Mouse (Mus musculus): ENCODE results near the gene Mrgprh. TPM values are rescaled to one million over a fixed set of nuclear protein-coding genes. Genes with fewer than 3 reads are reported as not detected.

Mrgprh gene
- polyA plus RNA-seq, 1 experiment from 2014 or later = not detected

DNA sequence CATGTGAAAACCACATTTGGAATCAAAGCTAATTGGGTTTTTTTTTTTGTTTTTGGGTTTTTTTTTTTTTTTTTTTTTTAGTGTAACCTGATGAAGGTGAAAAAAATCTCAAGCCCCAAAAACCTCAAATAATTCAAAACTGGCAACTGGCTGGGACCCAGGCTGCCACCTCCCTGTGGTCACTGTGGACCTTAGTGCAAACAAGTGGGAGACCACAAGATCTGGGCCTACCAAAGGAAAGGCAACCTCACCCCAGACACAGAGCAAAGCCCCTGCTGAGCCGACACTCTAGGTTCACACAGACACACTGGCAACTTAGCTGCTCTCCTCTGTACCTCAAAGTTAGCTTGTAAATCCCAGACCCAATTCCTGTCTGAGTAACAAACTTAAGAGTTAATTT is 28.5 kb downstream of the Mrgprh start:
- ATAC-seq (replicated peaks) = no peak
- 71% methylated on average over 1 of the region's 1 CpGs for WGBS

DNA sequence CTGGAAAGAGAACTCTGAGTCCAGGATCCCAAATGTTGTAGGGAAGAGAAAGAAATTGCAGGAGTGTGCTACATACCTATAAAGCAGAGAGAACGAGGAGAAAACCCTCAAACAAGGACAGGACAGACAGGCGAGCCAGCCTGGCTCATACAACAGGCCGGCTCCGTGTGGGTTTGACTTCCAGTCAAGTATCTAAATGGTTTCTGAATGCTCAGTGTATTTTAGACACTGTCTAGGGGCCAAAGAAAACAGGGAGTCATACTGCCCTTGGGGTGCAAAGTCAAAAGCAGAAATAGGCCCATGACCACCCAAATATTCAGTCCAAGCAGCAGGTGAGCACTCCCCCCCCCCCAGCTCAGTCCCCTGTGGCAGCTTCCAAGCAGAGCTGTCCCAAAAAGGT is 30.0 kb downstream of the Mrgprh start:
- WGBS = 91% methylated on average over 4 of the region's 4 CpGs
- peaks cover 11% of the 10 kb centered on the region; the same call in 1 of the 2 replicates for H3K36me3 ChIP-seq
- no peaks in the 10 kb centered on the region for H3K9me3 ChIP-seq
- no peak overlapping the region for H3K4me2 ChIP-seq (replicated peaks)
- ATAC-seq (replicated peaks) = no peak
- H3K27me3 ChIP-seq = no peaks in the 10 kb centered on the region
- H3K4me1 ChIP-seq = peaks cover 11% of the 10 kb centered on the region
- no peak overlapping the region for H3K27ac ChIP-seq (replicated peaks)
- H3K9ac ChIP-seq (replicated peaks) = no peak overlapping the region
- H3K4me3 ChIP-seq = no peak overlapping the region

More for the DNA sequence above, 28.5 kb downstream of the Mrgprh start:
- no peaks in the 10 kb centered on the region for H3K27me3 ChIP-seq
- no peaks in the 10 kb centered on the region for H3K9me3 ChIP-seq
- peaks cover 5% of the 10 kb centered on the region; the same call in 1 of the 2 replicates for H3K36me3 ChIP-seq
- H3K9ac ChIP-seq (replicated peaks) = no peak overlapping the region
- H3K27ac ChIP-seq (replicated peaks) = peak overlapping the region; percentile 70; the same call in 1 of the 2 replicates
- H3K4me1 ChIP-seq = peaks cover 11% of the 10 kb centered on the region
- H3K4me2 ChIP-seq (replicated peaks) = no peak overlapping the region
- no peak overlapping the region for H3K4me3 ChIP-seq

DNA sequence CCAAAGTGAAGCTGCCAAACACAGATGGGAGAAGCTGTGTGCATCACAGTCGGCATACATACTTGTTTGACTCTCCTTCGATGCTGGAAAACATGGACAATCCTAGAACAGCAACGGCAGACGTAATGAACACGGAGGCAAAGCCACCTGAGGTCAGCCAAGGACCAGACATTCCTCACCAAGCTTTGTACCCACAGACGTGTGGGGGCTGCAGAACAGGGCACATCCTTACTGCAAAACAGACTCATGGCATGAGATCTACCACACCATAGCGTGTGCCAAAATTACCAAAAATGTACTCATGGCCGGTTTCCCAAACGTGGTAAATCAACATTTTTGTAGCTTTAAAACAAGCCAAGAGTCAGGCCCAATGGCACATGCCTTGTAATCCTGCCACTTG is 30.6 kb downstream of the Mrgprh start:
- H3K36me3 ChIP-seq = peaks cover 16% of the 10 kb centered on the region; the same call in 1 of the 2 replicates
- no peak overlapping the region for H3K9ac ChIP-seq (replicated peaks)
- H3K27me3 ChIP-seq = no peaks in the 10 kb centered on the region
- 92% methylated on average over 9 of the region's 9 CpGs for WGBS
- no peak overlapping the region for H3K4me2 ChIP-seq (replicated peaks)
- H3K4me1 ChIP-seq = peaks cover 11% of the 10 kb centered on the region
- H3K9me3 ChIP-seq = no peaks in the 10 kb centered on the region
- no peak overlapping the region for H3K4me3 ChIP-seq
- ATAC-seq (replicated peaks) = no peak
- no peak overlapping the region for H3K27ac ChIP-seq (replicated peaks)

DNA sequence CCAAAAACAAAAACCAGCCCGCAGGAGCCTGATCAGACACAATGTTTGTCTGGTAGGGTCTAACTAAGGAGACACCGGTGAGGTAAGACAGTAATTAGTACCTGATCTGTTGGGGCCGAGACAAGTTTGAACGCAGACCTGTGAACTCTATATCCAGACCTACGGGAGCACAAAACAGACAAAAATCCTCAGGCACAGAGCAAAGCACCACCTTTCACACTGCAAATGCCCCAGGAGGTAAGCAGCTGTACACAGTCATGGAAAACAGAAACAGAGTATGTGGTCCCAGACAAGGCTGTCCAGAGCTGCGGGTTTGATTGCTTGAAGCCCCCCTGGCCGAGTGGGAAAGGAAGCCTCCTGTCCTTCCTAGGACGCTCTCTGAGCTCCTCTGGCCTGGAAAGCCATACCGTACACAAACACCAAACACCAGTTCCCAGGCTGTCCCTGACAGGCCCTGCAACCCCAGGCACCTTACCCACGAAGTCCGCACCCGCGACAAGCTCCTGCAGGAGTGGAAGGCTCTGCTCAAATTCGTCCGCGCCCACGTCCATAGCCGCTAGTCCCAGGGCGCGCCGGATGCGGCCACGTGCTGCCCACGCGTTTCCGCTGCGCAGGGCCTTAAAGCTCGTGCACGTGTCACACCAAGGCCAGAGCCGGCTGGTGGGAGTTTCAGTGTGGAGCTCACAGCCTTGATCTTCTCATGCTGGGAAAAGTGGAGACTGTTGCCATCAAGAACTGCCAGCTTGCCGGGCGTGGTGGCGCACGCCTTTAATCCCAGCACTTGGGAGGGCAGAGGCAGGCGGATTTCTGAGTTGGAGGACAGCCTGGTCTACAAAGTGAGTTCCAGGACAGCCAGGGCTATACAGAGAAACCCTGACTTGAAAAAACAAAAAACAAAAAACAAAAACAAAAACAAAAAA is 33.8 kb downstream of the Mrgprh start, which contains the start of gene Pnldc1:
Gene Pnldc1 (minus strand): TSS at position 870 of the 920 bp plus-strand sequence.
- 83% methylated on average over 35 of the region's 35 CpGs for WGBS
- peaks cover 45% of the 10 kb centered on the region for H3K36me3 ChIP-seq
- H3K9ac ChIP-seq (replicated peaks) = no peak within 1 kb of the TSS
- H3K4me2 ChIP-seq (replicated peaks) = no peak within 1 kb of the TSS
- H3K4me1 ChIP-seq = no peaks in the 10 kb centered on the region
- no peak for ATAC-seq (replicated peaks)
- H3K27ac ChIP-seq (replicated peaks) = no peak within 1 kb of the TSS
- H3K27me3 ChIP-seq = no peaks in the 10 kb centered on the region
- no peak within 1 kb of the TSS for H3K4me3 ChIP-seq
- no peaks in the 10 kb centered on the region for H3K9me3 ChIP-seq

DNA sequence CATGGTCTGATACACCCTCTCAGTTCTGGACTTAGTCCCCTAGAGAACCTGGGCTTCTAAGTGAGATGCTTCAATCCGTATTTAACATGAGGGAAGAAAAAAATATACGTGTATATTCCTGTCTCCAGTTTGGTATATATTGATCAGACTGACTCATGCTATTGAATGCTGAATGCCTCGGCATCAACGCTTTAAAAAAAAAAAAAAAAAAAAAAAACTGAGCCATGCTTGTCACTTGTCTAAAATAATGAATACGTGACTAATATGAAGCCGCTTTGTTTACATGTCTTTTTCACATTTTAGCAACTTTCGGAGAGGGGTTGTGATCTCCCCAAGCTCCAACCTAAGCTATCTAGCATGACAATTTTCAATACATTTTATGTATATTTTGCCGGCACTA is 34.6 kb downstream of the Mrgprh start:
- H3K36me3 ChIP-seq = peaks cover 40% of the 10 kb centered on the region
- no peak for ATAC-seq (replicated peaks)
- H3K9ac ChIP-seq (replicated peaks) = no peak overlapping the region
- H3K27ac ChIP-seq (replicated peaks) = no peak overlapping the region
- H3K9me3 ChIP-seq = no peaks in the 10 kb centered on the region
- H3K4me1 ChIP-seq = peaks cover 7% of the 10 kb centered on the region
- WGBS = 90% methylated on average over 8 of the region's 8 CpGs
- H3K27me3 ChIP-seq = no peaks in the 10 kb centered on the region
- no peak overlapping the region for H3K4me2 ChIP-seq (replicated peaks)
- no peak overlapping the region for H3K4me3 ChIP-seq

DNA sequence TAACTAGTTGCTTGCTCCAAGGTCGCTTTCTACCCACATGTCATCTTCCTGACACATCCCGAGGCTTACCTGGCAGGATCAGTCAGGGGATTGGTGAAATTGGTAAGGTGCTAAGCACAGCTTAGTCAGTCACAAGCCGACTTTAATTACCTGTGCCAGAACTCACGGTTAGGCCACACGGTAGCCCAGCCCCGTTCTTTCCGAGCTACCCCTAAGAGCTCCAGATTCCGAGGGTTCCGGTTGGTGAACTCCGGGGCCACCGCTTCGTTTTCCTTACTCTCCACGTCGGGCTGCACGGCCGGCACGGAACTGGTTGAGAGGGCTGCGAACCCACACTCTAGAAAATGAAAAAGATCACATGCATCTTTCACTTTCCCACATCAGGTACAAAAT is 39.6 kb downstream of the Mrgprh start, which contains the start of gene Tcp1:
Gene Tcp1 (plus strand): TSS at position 214 of the 393 bp plus-strand sequence.
- H3K4me1 ChIP-seq = peaks cover 20% of the 10 kb centered on the region
- H3K4me3 ChIP-seq = peak within 1 kb of the TSS; percentile 77
- peak; percentile 0; the same call in 1 of the 2 replicates for ATAC-seq (replicated peaks)
- peaks cover 57% of the 10 kb centered on the region for H3K36me3 ChIP-seq
- 1% methylated on average over 18 of the region's 18 CpGs for WGBS
- H3K9ac ChIP-seq (replicated peaks) = peak within 1 kb of the TSS; percentile 93
- peak within 1 kb of the TSS; percentile 88 for H3K4me2 ChIP-seq (replicated peaks)
- H3K27ac ChIP-seq (replicated peaks) = peak within 1 kb of the TSS; percentile 88
- H3K27me3 ChIP-seq = no peaks in the 10 kb centered on the region
- H3K9me3 ChIP-seq = no peaks in the 10 kb centered on the region

DNA sequence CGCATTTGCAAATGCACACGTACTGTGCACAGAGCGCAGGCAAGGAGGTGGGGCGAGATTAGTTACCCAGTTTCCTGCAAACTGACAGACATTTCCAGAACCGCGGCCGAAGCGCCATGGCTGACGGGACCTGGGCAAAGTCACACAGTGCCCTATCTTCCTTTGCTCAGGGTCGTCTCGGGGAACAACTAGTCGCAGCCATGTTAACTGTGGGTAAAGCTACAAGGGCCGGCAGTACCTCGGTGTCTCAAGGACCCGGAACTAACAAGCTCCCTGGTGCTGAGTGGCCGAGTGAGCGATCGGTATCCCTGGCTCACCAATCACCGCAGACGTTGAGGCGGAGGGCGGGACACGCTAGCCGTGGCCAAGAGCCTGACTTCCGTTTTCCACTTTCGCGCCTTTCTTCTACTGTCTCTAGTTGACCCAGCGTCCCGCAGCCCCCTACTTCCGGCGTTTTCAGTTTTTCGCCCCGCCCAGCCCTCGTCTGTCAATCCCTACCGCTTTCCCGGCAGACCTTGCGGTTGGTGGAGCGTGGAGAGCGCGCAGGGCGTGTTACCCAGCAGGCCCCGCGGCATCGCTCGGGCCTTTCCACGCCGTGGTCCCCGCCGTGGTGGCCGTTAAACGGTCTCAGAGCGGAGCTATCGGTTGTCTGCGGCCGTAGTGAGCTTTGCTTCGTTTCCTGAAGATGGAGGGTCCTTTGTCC is 40.2 kb downstream of the Mrgprh start, which contains the start of gene Mrpl18:
Gene Mrpl18 (minus strand): TSS at position 465 of the 703 bp plus-strand sequence.
- peak; percentile 99 for ATAC-seq (replicated peaks)
- peak within 1 kb of the TSS; percentile 88 for H3K27ac ChIP-seq (replicated peaks)
- H3K9me3 ChIP-seq = no peaks in the 10 kb centered on the region
- H3K4me2 ChIP-seq (replicated peaks) = peak within 1 kb of the TSS; percentile 88
- H3K4me3 ChIP-seq = peak within 1 kb of the TSS; percentile 77
- peaks cover 20% of the 10 kb centered on the region for H3K4me1 ChIP-seq
- H3K36me3 ChIP-seq = peaks cover 57% of the 10 kb centered on the region
- no peaks in the 10 kb centered on the region for H3K27me3 ChIP-seq
- under 1% methylated on average over 56 of the region's 56 CpGs for WGBS
- peak within 1 kb of the TSS; percentile 93 for H3K9ac ChIP-seq (replicated peaks)

DNA sequence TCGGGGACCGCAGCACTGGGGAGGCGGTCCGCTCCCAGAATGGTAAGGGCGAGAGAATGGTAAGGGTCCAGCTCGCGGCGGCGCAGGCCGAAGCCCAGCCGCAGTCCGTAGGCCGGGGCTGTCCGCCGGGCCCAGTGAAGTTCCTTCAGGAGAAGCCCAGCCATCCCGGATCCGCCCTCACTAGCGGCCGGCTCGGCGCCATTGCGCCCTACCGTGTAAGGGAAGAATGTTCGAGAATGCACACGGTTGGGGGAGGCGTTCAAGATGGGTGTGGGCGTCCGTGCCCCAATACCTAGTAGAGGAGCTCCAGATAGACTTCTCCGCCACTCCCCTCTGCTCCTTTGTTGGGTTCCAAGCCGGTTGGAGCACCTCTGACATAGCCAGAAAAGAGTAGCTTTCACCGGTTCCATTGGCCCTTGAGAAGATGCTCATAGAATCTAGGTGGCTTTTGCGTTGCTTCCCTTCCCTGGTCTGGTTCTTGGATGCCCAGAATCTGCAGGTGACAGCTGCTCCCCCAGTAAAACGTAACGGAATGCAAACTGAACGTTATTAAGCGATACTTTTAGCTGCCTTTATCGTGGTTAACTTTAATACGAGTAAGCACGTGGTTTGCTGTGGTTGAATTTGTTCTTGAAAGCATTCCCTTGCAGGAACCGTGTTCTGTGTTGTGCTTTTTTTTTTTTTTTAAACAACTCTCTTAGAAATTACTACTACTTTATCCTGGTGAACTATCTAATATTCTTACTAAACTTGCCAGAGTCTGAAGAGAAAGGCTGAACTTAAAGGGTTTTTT is 41.0 kb downstream of the Mrgprh start:
- peak; percentile 64; the same call in 1 of the 2 replicates for ATAC-seq (replicated peaks)
- under 1% methylated on average over 40 of the region's 40 CpGs for WGBS
- Histone ChIP-seq H3K4me3 (peak overlapping the region; percentile 77), H3K36me3 (peaks cover 58% of the 10 kb centered on the region), H3K4me2 (replicated peaks) (peak overlapping the region; percentile 58), H3K9ac (replicated peaks) (peak overlapping the region; percentile 93), H3K4me1 (peaks cover 20% of the 10 kb centered on the region), H3K27me3 (no peaks in the 10 kb centered on the region), H3K27ac (replicated peaks) (peak overlapping the region; percentile 87), H3K9me3 (no peaks in the 10 kb centered on the region)

DNA sequence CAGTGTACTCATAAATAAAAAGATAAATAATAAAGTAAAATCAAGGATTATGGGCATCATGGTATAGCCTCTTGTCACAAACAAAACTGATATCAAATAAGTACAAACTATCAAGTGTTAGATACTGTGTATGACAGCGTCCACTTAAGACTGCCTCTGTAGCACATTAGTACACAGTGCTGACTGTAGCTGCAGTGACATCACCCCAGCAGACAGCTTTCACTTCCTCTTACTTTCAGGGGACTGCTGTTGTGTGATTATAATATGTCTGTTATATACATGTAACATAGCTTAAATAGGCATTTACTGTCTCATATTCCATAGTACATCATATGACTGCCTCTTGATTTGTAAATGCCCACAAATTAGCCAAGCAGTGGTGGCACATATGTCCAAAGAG is 45.2 kb downstream of the Mrgprh start:
- Histone ChIP-seq H3K4me3 (no peak overlapping the region), H3K4me1 (peaks cover 12% of the 10 kb centered on the region), H3K36me3 (peaks cover 73% of the 10 kb centered on the region), H3K9ac (replicated peaks) (no peak overlapping the region), H3K4me2 (replicated peaks) (no peak overlapping the region), H3K9me3 (no peaks in the 10 kb centered on the region), H3K27ac (replicated peaks) (no peak overlapping the region), H3K27me3 (no peaks in the 10 kb centered on the region)
- ATAC-seq (replicated peaks) = no peak
- WGBS = 95% methylated on average over 1 of the region's 1 CpGs

DNA sequence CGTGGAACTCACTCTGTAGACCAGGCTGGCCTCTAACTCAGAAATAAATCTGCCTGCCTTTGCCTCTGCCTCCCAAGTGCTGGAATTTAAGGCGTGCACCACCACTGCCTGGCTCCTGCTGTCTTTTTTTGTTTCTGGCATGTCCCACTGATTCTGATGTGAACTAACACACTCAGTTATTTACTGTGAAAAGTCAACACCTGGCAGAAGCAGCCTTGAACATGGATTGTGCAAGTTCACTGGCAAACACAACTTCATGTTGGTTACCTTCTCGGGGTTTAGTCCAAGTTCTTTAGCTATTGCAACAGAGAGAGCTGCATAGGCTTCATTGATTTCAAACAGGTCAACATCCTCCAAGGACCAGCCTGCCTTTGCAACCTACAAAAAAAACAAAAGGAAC is 49.2 kb downstream of the Mrgprh start:
- Histone ChIP-seq H3K27me3 (no peaks in the 10 kb centered on the region), H3K9me3 (no peaks in the 10 kb centered on the region), H3K4me1 (no peaks in the 10 kb centered on the region), H3K4me3 (no peak overlapping the region), H3K27ac (replicated peaks) (no peak overlapping the region), H3K36me3 (peaks cover 66% of the 10 kb centered on the region), H3K9ac (replicated peaks) (no peak overlapping the region), H3K4me2 (replicated peaks) (no peak overlapping the region)
- 93% methylated on average over 3 of the region's 3 CpGs for WGBS
- ATAC-seq (replicated peaks) = no peak

DNA sequence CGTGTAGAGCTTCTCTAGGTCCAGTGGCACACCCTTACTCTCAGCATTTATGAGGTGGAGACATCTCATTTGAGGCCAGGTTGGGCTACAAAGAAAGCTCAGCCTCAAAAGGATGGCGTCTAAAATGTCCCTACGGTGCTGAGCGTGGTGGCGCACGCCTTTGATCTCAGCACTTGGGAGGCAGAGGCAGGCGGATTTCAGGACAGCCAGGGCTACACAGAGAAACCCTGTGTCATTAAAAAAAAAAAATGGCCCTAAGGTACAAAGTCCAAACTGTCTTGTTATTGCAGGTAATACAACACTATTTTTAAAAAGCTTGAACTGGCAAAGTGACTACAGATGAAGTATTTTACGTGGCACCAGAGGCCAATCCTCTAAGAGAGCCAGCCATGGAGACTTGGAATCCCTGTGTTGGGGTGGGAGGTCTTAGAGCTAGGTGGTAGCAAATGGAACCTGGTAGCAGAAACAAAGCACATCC is 49.9 kb downstream of the Mrgprh start:
- H3K36me3 ChIP-seq = peaks cover 59% of the 10 kb centered on the region
- 89% methylated on average over 8 of the region's 8 CpGs for WGBS
- H3K4me2 ChIP-seq (replicated peaks) = no peak overlapping the region
- no peak overlapping the region for H3K27ac ChIP-seq (replicated peaks)
- no peaks in the 10 kb centered on the region for H3K4me1 ChIP-seq
- no peak overlapping the region for H3K4me3 ChIP-seq
- no peaks in the 10 kb centered on the region for H3K27me3 ChIP-seq
- ATAC-seq (replicated peaks) = no peak
- no peaks in the 10 kb centered on the region for H3K9me3 ChIP-seq
- H3K9ac ChIP-seq (replicated peaks) = no peak overlapping the region
